Mouse (Mus musculus) layer of hippocampus, adult 8-10 months (tissue): ENCODE measurements around the gene Ap2b1. TPM values are rescaled to one million over a fixed set of nuclear protein-coding genes. Genes with fewer than 3 reads are reported as not detected.
"Not testable (repeated sequence)": the region's sequence is repeated elsewhere in the genome, so short reads cannot be mapped to it uniquely, and the experiment has no call there.

Experiments
- DNase-seq, 2 experiments: peaks; one replicate each; pipeline ENCODE4 v3.0.0; 2022; ENCODE audit warnings: low spot score in 2 of 2
- total RNA-seq, 4 experiments: library from RNA; stranded (reverse); gene quantifications; 2 replicates each; pipeline ENCODE4 v1.2.4; 2022

The Ap2b1 gene
- total RNA-seq, result 100 to 1,000 TPM; 281 to 326 (median 296) TPM

GRCm38 (mm10) chr11:83298225-83299195 lies at the start of gene Ap2b1:
TSS of gene Ap2b1 (plus strand) at chr11:83299024.
- peak; percentile 94 for DNase-seq

GRCm38 (mm10) chr11:83257211-83257610 lies 41.6 kb upstream of the Ap2b1 start:
- DNase-seq, result not testable (repeated sequence)

GRCm38 (mm10) chr11:83262673-83263072 lies 36.2 kb upstream of the Ap2b1 start:
- DNase-seq, result no peak

GRCm38 (mm10) chr11:83263146-83263545 lies 35.7 kb upstream of the Ap2b1 start:
- no peak for DNase-seq

DNA sequence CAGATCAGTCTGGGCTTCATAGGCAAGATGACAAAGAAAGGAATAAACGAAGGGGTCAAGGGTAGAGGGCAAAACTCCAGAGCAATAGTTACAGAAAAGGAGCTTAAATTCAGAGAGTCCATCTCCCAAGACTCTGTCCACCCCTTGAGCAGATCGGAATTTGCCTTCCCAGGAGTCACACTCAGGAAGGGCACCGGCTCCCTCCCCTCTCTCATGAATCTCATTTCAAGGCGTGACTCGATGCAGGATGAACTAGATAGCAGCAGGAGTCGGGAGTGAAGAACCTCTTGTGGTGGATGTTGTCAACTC lies 28.0 kb upstream of the Ap2b1 start:
- DNase-seq, result no peak

GRCm38 (mm10) chr11:83271151-83271950 lies 27.5 kb upstream of the Ap2b1 start:
- peak; percentile 76 to 82 for DNase-seq

- DNase-seq, result no peak
Measured at GRCm38 (mm10) chr11:83271951-83272843, 26.6 kb upstream of the Ap2b1 start.

- DNase-seq, result no peak
Measured at GRCm38 (mm10) chr11:83276251-83276650, 22.6 kb upstream of the Ap2b1 start.

- DNase-seq, result no peak
Measured at GRCm38 (mm10) chr11:83279024-83279423, 19.8 kb upstream of the Ap2b1 start.

GRCm38 (mm10) chr11:83279691-83280090 lies 19.1 kb upstream of the Ap2b1 start:
- DNase-seq, result no peak

DNA sequence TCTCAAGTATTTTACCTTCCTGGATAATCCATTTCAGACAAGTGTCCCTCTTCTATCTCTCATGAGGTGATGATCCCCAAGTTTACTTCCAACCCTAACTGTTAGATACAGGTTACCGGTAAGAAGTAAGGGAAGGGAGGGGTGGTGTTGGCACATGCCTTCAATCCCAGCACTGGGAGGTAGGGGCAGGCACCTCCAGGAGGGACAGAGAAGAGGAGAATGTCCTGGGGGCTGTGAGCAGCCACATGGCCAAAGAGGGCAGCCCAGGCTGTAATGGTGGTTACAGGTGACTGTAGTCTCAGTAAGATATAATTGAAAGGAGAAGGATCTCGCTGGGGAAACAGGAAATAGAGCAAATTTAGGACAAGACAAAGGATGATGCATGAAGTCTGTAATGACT lies 16.7 kb upstream of the Ap2b1 start:
- DNase-seq, result no peak

DNA sequence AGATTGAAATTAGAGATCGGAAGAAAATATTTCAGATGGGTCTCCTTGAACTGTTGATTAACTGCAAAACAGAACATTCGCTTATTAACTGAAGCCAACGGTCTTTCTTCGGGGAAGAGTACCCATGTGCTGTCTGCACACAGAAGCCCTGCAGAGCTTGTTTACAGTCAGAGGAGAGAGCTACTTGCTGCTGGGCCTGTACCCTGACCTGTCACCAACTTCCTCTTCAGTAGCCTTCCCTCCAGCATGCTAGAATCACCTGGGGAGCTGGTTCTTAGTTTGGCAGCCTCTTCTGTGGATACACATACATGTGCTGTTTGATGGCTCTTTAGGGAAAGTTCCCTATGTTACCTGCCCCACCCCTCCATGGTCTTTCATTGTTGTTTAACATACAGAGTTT lies 13.2 kb upstream of the Ap2b1 start:
- DNase-seq, result no peak

GRCm38 (mm10) chr11:83286566-83286965 lies 12.3 kb upstream of the Ap2b1 start, which contains the start of gene Slfn14:
TSS of gene Slfn14 (minus strand) at chr11:83286726.
- no peak for DNase-seq

GRCm38 (mm10) chr11:83289036-83289435 lies 9.8 kb upstream of the Ap2b1 start:
- DNase-seq, result no peak

- no peak for DNase-seq
Measured at GRCm38 (mm10) chr11:83289633-83290032, 9.2 kb upstream of the Ap2b1 start.

GRCm38 (mm10) chr11:83291375-83292250 lies 7.2 kb upstream of the Ap2b1 start:
- DNase-seq, result peak; percentile 95

DNA sequence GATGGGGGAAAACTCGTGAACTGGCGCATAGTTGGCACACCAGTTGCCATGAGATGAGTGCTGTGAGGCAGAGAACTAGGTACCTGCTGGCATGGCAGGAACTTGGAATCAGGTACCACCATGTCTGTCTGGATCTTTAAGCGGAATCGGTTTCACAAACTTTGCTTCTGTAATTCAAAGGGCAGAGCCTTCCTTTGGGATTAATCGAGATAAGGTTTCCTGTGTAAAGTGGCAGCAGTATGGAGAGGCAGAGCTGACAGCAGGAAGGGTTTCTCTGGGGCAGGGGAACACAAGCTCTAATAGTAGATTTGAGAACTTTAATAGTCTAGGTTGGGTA lies 6.6 kb upstream of the Ap2b1 start:
- DNase-seq, result no peak

- no peak for DNase-seq
Measured at GRCm38 (mm10) chr11:83293182-83293581, 5.6 kb upstream of the Ap2b1 start.

- DNase-seq, result no peak
Measured at GRCm38 (mm10) chr11:83294133-83294532, 4.7 kb upstream of the Ap2b1 start.

DNA sequence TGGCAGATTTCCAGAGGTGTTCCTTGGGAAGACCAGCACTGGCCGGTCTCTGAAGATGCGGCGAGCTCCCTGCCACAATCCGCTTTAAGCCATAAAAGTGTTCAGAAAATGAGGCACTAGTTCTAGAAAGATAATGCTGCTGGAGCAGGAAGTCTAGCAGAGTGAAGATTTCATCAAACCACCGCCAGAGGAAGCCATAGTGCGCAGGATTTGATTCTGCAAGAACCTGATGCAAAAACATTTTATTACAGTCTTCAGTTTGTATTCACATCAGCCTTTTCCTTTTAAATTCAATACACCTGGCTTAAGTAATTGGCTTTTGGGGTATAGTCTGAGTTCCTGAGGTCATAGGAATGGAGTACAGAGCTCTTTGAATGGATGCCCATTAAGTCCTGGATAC lies 1.0 kb upstream of the Ap2b1 start:
- DNase-seq, result no peak
